Mouse (Mus musculus): ENCODE measurements around the gene A630089N07Rik. TPM values are rescaled to one million over a fixed set of nuclear protein-coding genes. Genes with fewer than 3 reads are reported as not detected.

Gene A630089N07Rik
- polyA plus RNA-seq, 1 experiment, result 1.3 TPM

DNA sequence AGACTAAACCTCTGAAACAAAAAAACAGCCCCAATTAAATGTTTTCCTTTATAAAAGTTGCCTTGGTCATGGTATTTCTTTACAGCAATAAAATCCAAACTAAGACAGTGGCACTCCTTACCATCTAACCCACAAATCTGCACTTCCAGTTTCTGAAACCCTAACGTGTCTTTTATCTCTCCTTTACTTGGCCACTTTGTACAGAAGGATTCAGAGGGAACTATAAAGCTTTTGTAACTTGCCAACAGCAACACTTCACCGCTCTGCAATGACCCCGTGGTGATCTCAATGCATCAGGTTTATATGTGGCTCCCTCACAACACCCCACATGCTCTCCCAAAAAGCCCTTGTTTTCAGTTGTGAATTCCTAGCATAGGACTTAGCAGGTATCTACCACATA, 121.9 kb downstream of the A630089N07Rik start:
- Histone ChIP-seq H3K4me1 (ENCODE audit: control insufficient read depth, insufficient read depth, low read length) (peaks cover 6% of the 10 kb centered on the region), H3K27me3 (ENCODE audit: control insufficient read depth, insufficient read depth, low read length) (no peaks in the 10 kb centered on the region), H3K27ac (ENCODE audit: control insufficient read depth, insufficient read depth, low read depth, low read length) (no peak overlapping the region), H3K36me3 (ENCODE audit: control insufficient read depth, insufficient read depth, low read length) (no peaks in the 10 kb centered on the region), H3K4me3 (ENCODE audit: control insufficient read depth, low read depth, low read length) (no peak overlapping the region)
- TF ChIP-seq CTCF (IDR thresholded peaks at IDR 0.05; ENCODE audit: control insufficient read depth, insufficient read depth, insufficient replicate concordance, low read depth, low read length) (no peak), POLR2A (IDR thresholded peaks at IDR 0.05; ENCODE audit: control insufficient read depth, low read depth, low read length) (no peak)

DNA sequence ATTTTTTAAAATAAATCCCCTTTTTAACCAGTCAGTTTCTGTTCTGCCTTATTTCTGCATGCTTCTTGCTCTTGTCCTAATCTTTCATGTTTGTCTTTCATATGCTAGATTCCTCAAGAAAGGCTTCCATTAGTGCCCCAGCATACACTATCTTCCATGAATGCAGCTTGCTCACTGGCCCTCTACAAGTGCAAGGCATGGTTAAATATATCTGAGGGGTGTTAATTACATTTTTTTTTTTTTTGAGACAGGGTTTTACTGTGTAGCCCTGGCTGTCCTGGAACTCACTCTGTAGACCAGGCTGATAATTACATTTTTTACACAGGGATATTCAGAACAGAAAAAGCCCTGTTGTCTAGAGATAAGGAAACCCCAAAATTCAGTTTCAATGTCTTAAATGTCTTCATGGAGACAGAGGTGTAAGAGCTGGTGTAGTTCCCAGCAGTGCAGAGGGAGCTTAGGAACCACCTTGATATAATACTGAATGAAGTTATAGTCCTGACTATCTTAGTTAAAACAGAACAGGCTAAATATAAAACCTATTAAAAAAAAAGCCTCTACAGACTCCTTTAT, 123.8 kb downstream of the A630089N07Rik start:
- no peak overlapping the region for H3K27ac ChIP-seq (ENCODE audit: control insufficient read depth, insufficient read depth, low read depth, low read length)
- H3K36me3 ChIP-seq (ENCODE audit: control insufficient read depth, insufficient read depth, low read length), result no peaks in the 10 kb centered on the region
- H3K27me3 ChIP-seq (ENCODE audit: control insufficient read depth, insufficient read depth, low read length), result no peaks in the 10 kb centered on the region
- H3K4me3 ChIP-seq (ENCODE audit: control insufficient read depth, low read depth, low read length), result no peak overlapping the region
- H3K4me1 ChIP-seq (ENCODE audit: control insufficient read depth, insufficient read depth, low read length), result peaks cover 6% of the 10 kb centered on the region
- TF ChIP-seq CTCF (IDR thresholded peaks at IDR 0.05; ENCODE audit: control insufficient read depth, insufficient read depth, insufficient replicate concordance, low read depth, low read length) (no peak), POLR2A (IDR thresholded peaks at IDR 0.05; ENCODE audit: control insufficient read depth, low read depth, low read length) (no peak)

DNA sequence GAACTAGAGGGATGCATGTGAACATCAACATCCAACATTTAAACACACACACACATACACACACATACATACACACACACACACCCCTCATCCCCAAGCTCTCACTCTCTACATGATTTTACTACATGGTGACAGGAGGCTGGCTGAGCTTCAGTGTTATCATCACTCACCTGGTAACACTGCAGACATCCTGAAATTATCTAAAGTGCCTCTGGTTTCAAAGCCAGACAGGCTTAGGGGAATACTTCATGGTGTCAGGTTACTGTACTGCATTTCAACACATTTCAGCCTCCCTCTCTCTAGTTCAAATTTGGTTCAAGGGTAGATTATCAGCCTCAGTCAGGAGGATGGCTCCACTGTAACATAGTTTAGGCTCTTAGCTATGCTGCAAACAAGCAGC, 124.6 kb downstream of the A630089N07Rik start:
- Histone ChIP-seq H3K36me3 (ENCODE audit: control insufficient read depth, insufficient read depth, low read length) (peaks cover under 1% of the 10 kb centered on the region; the same call in 1 of the 2 replicates), H3K27ac (ENCODE audit: control insufficient read depth, insufficient read depth, low read depth, low read length) (no peak overlapping the region), H3K4me3 (ENCODE audit: control insufficient read depth, low read depth, low read length) (no peak overlapping the region), H3K4me1 (ENCODE audit: control insufficient read depth, insufficient read depth, low read length) (peaks cover 3% of the 10 kb centered on the region), H3K27me3 (ENCODE audit: control insufficient read depth, insufficient read depth, low read length) (no peaks in the 10 kb centered on the region)
- no peak for TF ChIP-seq CTCF (IDR thresholded peaks at IDR 0.05; ENCODE audit: control insufficient read depth, insufficient read depth, insufficient replicate concordance, low read depth, low read length)
- no peak for TF ChIP-seq POLR2A (IDR thresholded peaks at IDR 0.05; ENCODE audit: control insufficient read depth, low read depth, low read length)

DNA sequence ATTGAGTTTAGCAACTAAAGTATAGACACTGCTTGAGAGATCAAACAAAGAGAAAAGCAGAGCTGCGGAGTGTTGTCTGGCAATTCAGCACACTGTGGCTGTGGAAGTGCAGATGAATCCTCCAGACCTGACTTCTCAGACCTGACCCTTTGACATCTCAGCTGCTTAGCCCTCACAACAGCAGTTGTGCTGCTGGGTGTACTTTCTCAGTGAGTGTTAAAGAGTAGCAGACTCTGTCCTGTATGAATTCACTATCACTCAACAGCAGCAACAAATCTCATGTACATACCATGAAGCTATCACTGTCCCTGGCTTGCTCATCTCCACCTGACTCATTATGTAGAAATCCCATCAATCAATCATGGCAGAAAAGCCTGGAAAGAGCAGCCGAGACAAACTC, 126.2 kb downstream of the A630089N07Rik start:
- H3K4me3 ChIP-seq (ENCODE audit: control insufficient read depth, low read depth, low read length), result no peak overlapping the region
- peaks cover 2% of the 10 kb centered on the region; the same call in 1 of the 2 replicates for H3K36me3 ChIP-seq (ENCODE audit: control insufficient read depth, insufficient read depth, low read length)
- H3K4me1 ChIP-seq (ENCODE audit: control insufficient read depth, insufficient read depth, low read length), result no peaks in the 10 kb centered on the region; the same call in 1 of the 2 replicates
- TF ChIP-seq CTCF (IDR thresholded peaks at IDR 0.05; ENCODE audit: control insufficient read depth, insufficient read depth, insufficient replicate concordance, low read depth, low read length), result no peak
- TF ChIP-seq POLR2A (IDR thresholded peaks at IDR 0.05; ENCODE audit: control insufficient read depth, low read depth, low read length), result no peak
- H3K27ac ChIP-seq (ENCODE audit: control insufficient read depth, insufficient read depth, low read depth, low read length), result no peak overlapping the region
- no peaks in the 10 kb centered on the region for H3K27me3 ChIP-seq (ENCODE audit: control insufficient read depth, insufficient read depth, low read length)

DNA sequence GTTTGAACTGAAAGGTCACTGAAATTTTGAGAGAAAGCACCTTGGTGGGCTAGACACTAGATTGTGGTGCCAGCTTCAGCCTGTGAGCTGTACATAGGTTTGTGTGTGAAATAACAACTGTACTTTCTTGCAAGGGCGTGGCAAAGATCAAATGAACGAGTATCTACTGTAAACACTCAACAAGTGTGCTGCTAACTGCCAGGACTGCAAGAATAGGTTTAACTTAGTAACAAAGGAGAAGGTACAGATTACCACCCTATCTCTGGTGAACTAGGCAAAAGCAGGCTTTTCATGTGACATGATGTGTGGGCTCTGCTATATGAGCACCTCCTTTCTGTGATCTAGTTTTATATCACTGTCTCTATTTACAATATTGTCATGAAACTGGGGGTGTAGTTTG, 128.9 kb downstream of the A630089N07Rik start:
- Histone ChIP-seq H3K27ac (ENCODE audit: control insufficient read depth, insufficient read depth, low read depth, low read length) (no peak overlapping the region), H3K27me3 (ENCODE audit: control insufficient read depth, insufficient read depth, low read length) (no peaks in the 10 kb centered on the region), H3K4me1 (ENCODE audit: control insufficient read depth, insufficient read depth, low read length) (no peaks in the 10 kb centered on the region), H3K36me3 (ENCODE audit: control insufficient read depth, insufficient read depth, low read length) (peaks cover 4% of the 10 kb centered on the region; the same call in 1 of the 2 replicates), H3K4me3 (ENCODE audit: control insufficient read depth, low read depth, low read length) (no peak overlapping the region)
- no peak for TF ChIP-seq POLR2A (IDR thresholded peaks at IDR 0.05; ENCODE audit: control insufficient read depth, low read depth, low read length)
- TF ChIP-seq CTCF (IDR thresholded peaks at IDR 0.05; ENCODE audit: control insufficient read depth, insufficient read depth, insufficient replicate concordance, low read depth, low read length), result no peak

DNA sequence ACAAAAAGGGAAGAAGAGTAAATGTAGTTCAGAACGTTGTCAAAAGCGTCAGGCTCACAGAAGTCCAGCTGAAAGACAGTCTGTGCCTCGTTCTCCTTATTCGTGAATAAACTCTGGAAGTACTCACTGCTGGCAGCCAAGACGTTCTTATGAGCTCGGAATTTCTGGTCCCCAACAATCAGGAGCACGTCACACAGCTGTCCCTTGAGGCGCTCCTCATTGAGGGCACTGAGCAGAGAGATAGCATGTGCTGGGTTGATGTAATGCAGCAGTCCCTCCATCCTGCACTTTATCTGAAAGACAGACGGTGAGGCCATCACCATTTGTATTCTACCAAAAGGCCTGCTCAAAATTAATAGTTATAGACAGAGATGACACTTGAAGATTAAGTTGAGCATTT, 129.4 kb downstream of the A630089N07Rik start:
- H3K4me1 ChIP-seq (ENCODE audit: control insufficient read depth, insufficient read depth, low read length), result no peaks in the 10 kb centered on the region
- H3K27ac ChIP-seq (ENCODE audit: control insufficient read depth, insufficient read depth, low read depth, low read length), result no peak overlapping the region
- H3K36me3 ChIP-seq (ENCODE audit: control insufficient read depth, insufficient read depth, low read length), result peaks cover 4% of the 10 kb centered on the region; the same call in 1 of the 2 replicates
- H3K27me3 ChIP-seq (ENCODE audit: control insufficient read depth, insufficient read depth, low read length), result no peaks in the 10 kb centered on the region
- no peak overlapping the region for H3K4me3 ChIP-seq (ENCODE audit: control insufficient read depth, low read depth, low read length)
- TF ChIP-seq POLR2A (IDR thresholded peaks at IDR 0.05; ENCODE audit: control insufficient read depth, low read depth, low read length) (no peak), CTCF (IDR thresholded peaks at IDR 0.05; ENCODE audit: control insufficient read depth, insufficient read depth, insufficient replicate concordance, low read depth, low read length) (no peak)

DNA sequence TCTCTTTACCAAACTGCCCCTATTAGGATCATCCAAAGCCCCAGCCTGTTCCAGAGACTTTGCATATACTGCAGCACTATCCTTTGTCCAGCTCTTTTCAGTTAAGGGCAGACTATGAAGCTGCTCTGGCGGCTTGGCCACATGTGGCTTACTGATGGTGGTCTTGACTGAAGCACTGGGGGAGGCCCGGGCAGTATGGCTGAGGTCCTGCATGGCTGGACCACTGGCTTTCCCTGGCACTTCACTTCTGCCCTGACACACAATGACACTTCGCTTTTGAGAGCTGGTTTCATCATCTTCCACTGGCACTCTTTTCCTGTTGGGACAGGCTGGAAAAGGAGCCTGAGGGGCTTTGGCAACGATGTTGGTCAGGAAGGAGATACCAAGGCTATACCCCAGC, 129.9 kb downstream of the A630089N07Rik start:
- Histone ChIP-seq H3K27me3 (ENCODE audit: control insufficient read depth, insufficient read depth, low read length) (no peaks in the 10 kb centered on the region), H3K4me1 (ENCODE audit: control insufficient read depth, insufficient read depth, low read length) (no peaks in the 10 kb centered on the region), H3K27ac (ENCODE audit: control insufficient read depth, insufficient read depth, low read depth, low read length) (no peak overlapping the region), H3K4me3 (ENCODE audit: control insufficient read depth, low read depth, low read length) (no peak overlapping the region), H3K36me3 (ENCODE audit: control insufficient read depth, insufficient read depth, low read length) (peaks cover 4% of the 10 kb centered on the region; the same call in 1 of the 2 replicates)
- TF ChIP-seq POLR2A (IDR thresholded peaks at IDR 0.05; ENCODE audit: control insufficient read depth, low read depth, low read length) (no peak), CTCF (IDR thresholded peaks at IDR 0.05; ENCODE audit: control insufficient read depth, insufficient read depth, insufficient replicate concordance, low read depth, low read length) (no peak)

Other genes with a start within 250 kb of the A630089N07Rik start
- gene Prdm15, start 230.6 kb downstream of the A630089N07Rik start, polyA plus RNA-seq (2012; rRNA removed), result 3.6 and 5.0 TPM in 2 replicates
- gene C2cd2, start 119.9 kb downstream of the A630089N07Rik start, polyA plus RNA-seq (2012; rRNA removed), result 11.4 and 12.3 TPM in 2 replicates
- 11.3 and 11.4 TPM in 2 replicates for gene Zbtb21, start 119.8 kb downstream of the A630089N07Rik start, polyA plus RNA-seq (2012; rRNA removed)
- 2.3 and 6.2 TPM in 2 replicates for gene B230307C23Rik, start 85.1 kb downstream of the A630089N07Rik start, polyA plus RNA-seq (2012; rRNA removed)

Data from testis, adult 2 months (tissue).